Mouse (Mus musculus) left cerebral cortex, adult 9 months (tissue): ENCODE results near the gene Fads3.

Experiments
- DNase-seq, 2 experiments: peaks; one replicate each; pipeline ENCODE4 v3.0.0; 2022; ENCODE audit warnings: low spot score in 2 of 2

The Fads3 gene

DNA sequence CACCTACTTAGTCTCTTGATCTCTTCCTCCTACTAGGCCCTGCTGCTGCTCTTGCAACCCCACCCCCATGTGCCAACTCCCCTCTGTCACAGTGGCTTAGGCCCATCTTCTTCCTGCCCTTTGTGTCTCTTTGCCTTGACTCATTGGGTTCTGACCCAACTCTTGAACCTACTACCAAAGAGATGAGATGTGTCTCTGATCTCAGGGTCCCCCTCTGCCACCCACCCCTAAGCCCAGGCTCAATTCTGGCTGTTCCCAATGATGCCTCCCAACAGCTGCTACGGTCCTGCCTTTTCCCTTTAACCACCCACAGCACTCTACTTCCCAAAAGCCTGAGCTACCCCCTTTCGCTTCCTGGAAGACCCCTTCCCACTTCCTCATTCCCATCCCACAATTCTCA is 19.4 kb upstream of the Fads3 start:
- no peak for DNase-seq

GRCm38 (mm10) chr19:10022414-10023303 is 18.7 kb upstream of the Fads3 start:
- DNase-seq, result peak in 1 of 2 experiments; percentile 70

DNA sequence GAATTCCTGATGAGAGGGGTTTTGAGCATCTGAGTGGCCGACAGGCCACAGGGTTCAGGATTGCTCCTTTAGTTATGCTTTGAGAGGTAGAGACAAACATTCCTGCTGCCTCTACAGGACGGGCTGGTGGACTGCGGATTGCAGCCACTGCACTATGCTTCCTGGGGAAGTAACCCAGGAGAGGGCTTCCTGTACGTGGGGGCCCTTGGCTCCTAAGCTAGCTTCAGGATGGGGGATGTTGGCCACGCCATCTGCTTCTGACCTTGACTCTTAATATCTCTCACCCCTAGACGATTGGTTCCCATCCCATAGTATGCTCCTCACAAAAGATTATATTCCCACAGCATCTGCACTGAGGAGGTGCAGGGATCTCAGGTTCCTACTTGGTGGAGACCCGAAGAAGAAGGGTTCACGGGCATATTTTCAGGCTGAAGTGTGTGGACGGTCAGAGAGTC is 18.0 kb upstream of the Fads3 start:
- DNase-seq, result no peak

DNA sequence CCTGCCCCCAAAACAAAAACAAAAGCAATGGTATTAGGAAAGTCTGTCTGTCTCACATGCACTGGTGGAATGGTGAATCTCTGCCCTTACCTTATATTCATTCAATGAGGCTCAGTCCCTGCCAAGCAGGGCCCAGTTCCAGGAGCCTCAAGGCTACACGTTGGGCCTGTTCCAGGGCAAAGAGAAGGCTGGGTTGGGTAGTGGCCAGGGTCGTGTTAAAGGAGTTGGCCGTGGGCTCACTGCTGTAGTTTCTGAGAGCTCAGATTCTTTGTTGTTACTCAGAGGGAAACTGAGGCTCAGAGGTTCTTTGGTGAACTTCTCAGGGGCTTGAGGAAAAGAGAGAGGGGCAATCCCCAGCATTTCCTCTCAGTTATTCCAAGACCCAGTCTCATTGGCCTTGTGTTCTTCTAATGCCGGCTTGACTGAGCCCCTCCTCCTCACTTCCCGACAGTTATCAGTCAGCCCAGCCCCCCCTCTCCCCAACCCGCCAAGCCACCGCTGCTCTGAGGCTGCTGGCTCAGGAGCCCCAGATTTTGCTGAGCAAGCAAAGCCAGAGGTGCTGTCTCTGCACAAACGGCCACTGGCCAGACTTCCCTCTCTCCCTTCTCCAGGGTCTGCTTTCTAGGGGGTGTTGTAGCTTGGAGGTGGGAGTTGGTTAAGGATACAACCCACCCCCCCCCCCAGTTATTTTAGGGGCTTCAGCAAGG is 16.0 kb upstream of the Fads3 start:
- DNase-seq, result no peak

GRCm38 (mm10) chr19:10029746-10030145 is 11.6 kb upstream of the Fads3 start:
- no peak for DNase-seq

DNA sequence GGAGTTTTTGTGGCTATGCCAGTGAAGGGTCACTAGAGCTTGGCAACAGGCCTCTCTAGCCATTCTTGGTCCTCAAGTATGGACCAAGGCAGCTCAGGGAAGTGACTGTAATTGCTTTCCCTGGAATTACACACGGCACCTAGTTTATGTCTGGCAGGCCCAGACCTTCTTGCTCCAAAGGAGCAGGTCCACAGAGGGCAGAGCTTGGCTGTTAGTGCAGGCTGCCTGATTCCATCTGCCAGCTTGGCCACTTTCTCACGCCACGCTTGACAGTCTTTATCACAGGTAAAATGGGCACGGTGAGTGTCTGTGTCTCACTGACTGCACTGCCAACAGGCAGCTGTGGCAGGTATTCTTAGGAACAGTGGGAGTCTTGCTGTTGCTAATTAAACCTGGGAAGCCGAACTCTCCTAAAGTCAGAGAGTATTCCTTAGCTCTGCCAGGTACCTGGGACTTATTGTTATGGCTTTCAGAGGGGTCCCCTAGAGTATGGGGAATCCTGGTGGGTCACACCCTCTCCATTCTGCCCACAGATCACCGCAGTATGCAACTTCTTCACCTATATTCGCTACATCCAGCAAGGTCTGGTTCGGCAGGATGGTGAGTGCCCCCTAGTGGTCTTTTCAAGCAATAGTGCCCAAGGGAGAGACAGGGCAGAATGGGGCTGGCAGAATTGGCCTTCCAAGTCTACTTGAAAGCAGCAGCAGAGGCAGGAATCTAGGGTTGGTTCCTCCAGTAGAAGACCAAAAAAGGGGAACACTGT is 8.0 kb upstream of the Fads3 start:
- peak in 1 of 2 experiments; percentile 78 for DNase-seq

DNA sequence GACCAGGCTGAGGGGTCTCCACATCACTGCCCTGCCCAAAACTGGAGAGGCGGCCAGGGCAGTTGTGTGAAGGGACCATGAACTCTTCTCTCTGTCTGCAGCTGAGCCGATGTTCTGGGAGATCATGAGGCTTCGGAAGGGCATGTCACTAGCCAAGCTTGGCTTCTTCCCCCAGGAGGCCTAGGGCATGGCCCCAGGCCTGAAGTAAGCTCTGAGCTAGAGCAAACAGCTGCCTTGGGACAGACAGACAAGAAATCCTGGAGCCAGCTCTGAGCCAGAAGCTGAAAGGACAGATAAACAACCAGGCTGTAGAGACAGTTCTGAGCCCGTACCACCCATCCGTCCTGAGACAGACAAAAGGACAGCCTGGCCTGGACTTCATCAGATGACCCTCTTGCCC is 7.0 kb upstream of the Fads3 start:
- DNase-seq, result no peak

GRCm38 (mm10) chr19:10034785-10035447 is 6.5 kb upstream of the Fads3 start:
- DNase-seq, result peak in 1 of 2 experiments; percentile 82

DNA sequence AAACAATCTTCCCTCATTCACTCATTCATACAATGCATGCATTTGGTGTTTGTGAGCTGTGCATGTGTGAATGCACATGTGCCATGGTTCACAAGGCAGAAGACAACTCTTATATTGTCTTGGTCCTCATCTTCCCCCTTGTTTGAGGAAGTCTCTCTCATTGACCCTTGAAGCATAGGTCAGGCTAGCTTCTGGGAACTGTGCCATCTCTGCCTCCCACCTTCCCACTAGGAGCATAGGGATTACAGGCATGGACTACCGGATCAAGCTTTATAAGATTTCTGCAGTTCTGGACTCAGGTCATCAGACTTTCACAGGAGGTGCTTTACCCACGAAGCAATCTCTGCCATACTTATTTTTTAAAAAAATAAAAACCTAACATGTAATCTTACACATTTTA is 3.8 kb upstream of the Fads3 start:
- DNase-seq, result no peak

- DNase-seq, result no peak
These were observed 3.0 kb upstream of the Fads3 start for GRCm38 (mm10) chr19:10038364-10038763.

- DNase-seq, result no peak
These were observed 2.5 kb upstream of the Fads3 start for GRCm38 (mm10) chr19:10038910-10039309.

DNA sequence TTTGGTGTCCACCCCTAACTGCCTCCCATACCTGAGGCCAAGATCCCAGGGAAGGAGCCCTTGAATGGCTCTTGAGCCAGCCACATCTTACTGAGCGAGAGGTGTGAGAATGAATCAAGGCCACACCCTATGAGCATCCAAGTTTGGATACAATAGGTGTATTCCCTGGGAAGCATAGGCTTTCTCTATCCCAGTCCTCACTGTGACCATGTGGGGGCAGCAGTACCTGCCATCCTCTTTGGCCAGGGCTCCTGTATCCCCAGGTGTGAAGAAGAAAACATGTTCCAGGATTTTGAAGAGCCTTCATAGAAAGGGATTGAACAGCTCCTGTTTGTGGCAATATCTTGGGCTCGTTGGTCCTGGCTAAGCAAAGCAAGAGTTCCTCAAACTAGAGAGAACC is 1.8 kb upstream of the Fads3 start:
- no peak for DNase-seq

DNA sequence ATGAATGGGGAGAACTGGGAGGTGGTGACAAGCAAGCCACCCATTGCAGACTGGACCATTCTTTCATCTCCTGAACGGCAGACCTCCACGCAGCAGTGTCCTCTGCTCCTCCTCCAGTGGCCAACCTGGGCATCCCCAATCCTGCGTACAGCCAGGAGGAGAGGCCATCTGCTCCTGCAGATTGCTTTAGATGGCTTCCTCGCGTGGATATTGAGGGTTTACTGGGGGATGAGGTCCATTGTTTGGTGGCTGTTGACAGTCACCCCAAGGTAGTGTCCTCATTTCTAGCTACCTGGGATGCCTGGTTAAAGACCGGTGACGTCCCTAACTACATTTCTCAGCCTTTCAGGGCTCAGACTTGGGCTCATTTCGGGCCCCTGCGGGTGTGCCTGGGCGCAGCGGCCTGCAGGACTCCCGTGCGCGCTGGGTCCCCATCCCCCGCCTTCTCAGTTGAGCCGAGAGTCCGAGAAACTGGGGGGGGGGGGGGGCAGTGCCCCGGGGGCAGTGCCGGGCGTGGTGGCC is 442 bp upstream of the Fads3 start:
- no peak for DNase-seq

GRCm38 (mm10) chr19:10042232-10042631 is 863 bp downstream of the Fads3 start:
- peak in 1 of 2 experiments; percentile 16 for DNase-seq

GRCm38 (mm10) chr19:10042816-10043215 is 1.4 kb downstream of the Fads3 start:
- no peak for DNase-seq

- DNase-seq, result no peak
These were observed 2.3 kb downstream of the Fads3 start for GRCm38 (mm10) chr19:10043643-10044042.

- no peak for DNase-seq
These were observed 4.3 kb downstream of the Fads3 start for GRCm38 (mm10) chr19:10045707-10046106.

GRCm38 (mm10) chr19:10046346-10046745 is 5.0 kb downstream of the Fads3 start:
- DNase-seq, result no peak

DNA sequence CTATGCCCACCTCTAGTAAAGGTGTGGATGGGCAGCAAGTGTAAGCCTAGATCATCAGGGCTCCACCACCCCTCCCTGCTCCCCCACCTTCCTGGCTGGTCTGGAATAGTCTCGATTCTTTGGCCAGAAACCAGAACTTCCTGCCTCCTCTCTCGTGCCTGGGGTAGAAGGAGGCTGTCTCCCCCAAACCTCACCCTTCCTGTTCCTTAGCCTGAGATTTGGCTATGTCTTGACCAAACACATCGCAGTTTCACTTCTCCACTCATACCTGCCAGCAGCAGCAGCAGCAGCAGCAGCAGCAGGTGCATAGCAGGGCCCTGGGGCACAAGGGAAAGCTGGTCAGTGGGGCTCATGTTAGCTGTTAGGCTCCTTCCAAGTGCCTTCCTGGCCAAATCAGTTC is 5.6 kb downstream of the Fads3 start:
- no peak for DNase-seq

DNA sequence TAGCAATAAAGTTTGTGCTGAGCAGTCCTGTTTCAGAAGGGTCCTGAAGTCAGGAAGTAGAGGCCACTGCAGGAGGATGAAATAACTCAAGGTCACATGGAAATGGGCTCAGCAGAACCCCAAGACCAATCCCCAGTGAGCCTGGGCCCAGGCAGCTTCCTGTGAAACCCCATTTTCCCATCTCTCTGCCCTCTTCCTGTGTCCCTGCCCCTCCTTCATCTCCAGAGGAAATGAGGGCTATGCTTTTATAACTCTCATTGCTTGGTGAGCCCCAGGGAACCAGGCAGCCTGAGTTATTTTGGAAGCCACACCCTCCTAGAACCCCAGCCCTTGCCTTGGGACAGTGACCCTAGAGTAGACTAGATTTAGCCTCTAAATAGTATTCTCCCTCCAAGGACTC is 8.2 kb downstream of the Fads3 start:
- no peak for DNase-seq

GRCm38 (mm10) chr19:10050438-10050837 is 9.1 kb downstream of the Fads3 start:
- DNase-seq, result no peak
